Mouse (Mus musculus) myocyte (in vitro differentiated cells): Measurements from ENCODE around the gene Bud13. TPM values are rescaled to one million over a fixed set of nuclear protein-coding genes. Genes with fewer than 3 reads are reported as not detected.

ENCODE experiments used
- H3K27me3 ChIP-seq: one replicate; pipeline ENCODE4 v1.6.1; 2011; ENCODE audit not compliant: control insufficient read depth, insufficient read depth, insufficient read length
- H3K36me3 ChIP-seq: one replicate; pipeline ENCODE4 v1.6.1; 2011; ENCODE audit not compliant: control insufficient read depth, insufficient read depth
- H3K4me2 ChIP-seq: one replicate; pipeline ENCODE4 v1.6.1; 2011; ENCODE audit warnings: low read depth, control low read depth
- H3K4me3 ChIP-seq: one replicate; pipeline ENCODE4 v1.5.1; 2011; ENCODE audit warnings: mild to moderate bottlenecking, control low read depth, moderate library complexity
- H3K79me2 ChIP-seq: one replicate; pipeline ENCODE4 v1.6.1; 2011; ENCODE audit not compliant: control insufficient read depth, insufficient read depth
- H3ac ChIP-seq: one replicate; pipeline ENCODE4 v1.6.1; 2011; ENCODE audit not compliant: control insufficient read depth, insufficient read length
- CEBPB ChIP-seq: IDR thresholded peaks from 2 replicates; pipeline ENCODE4 v1.6.1; 2011; ENCODE audit warnings: mild to moderate bottlenecking, moderate library complexity; ENCODE audit not compliant: poor library complexity, insufficient read depth, severe bottlenecking
- E2F4 ChIP-seq: IDR thresholded peaks from one replicate; pipeline ENCODE4 v1.6.1; 2011; ENCODE audit warnings: mild to moderate bottlenecking, control low read depth, moderate library complexity; ENCODE audit not compliant: insufficient read depth
- MAX ChIP-seq: IDR thresholded peaks from one replicate; pipeline ENCODE4 v1.6.1; 2011; ENCODE audit warnings: low read depth, mild to moderate bottlenecking, control low read depth
- MYOD1 ChIP-seq, 3 experiments: IDR thresholded peaks; one replicate each; pipeline ENCODE4 v1.6.1; 2011; ENCODE audit warnings: control low read depth in 2 of 3, low read depth in 2 of 3, mild to moderate bottlenecking in 2 of 3, moderate library complexity in 1 of 3; ENCODE audit not compliant: insufficient read length in 2 of 3, control insufficient read depth in 1 of 3
- MYOG ChIP-seq, 3 experiments: IDR thresholded peaks; one replicate each; pipeline ENCODE4 v1.6.1; 2011; ENCODE audit warnings: control low read depth in 2 of 3, low read depth in 2 of 3, mild to moderate bottlenecking in 2 of 3; ENCODE audit not compliant: insufficient read length in 2 of 3, control insufficient read depth in 1 of 3, insufficient read depth in 1 of 3
- POLR2A ChIP-seq: IDR thresholded peaks from one replicate; pipeline ENCODE4 v1.6.1; 2011; ENCODE audit warnings: low read depth, mild to moderate bottlenecking, control low read depth, moderate library complexity; ENCODE audit not compliant: insufficient read length
- POLR2AphosphoS2 ChIP-seq: IDR thresholded peaks from one replicate; pipeline ENCODE4 v1.6.1; 2011; ENCODE audit warnings: low read depth, control low read depth; ENCODE audit not compliant: insufficient read length
- REST ChIP-seq: IDR thresholded peaks from one replicate; pipeline ENCODE4 v1.6.1; 2011; ENCODE audit warnings: mild to moderate bottlenecking, control low read depth, moderate library complexity; ENCODE audit not compliant: insufficient read depth, insufficient read length
- SRF ChIP-seq: IDR thresholded peaks from one replicate; pipeline ENCODE4 v1.6.1; 2011; ENCODE audit warnings: low read depth; ENCODE audit not compliant: control insufficient read depth, insufficient read length
- TCF12 ChIP-seq: IDR thresholded peaks from one replicate; pipeline ENCODE4 v1.6.1; 2011; ENCODE audit warnings: mild to moderate bottlenecking, control low read depth; ENCODE audit not compliant: poor library complexity, insufficient read depth, severe bottlenecking
- TCF3 ChIP-seq: IDR thresholded peaks from one replicate; pipeline ENCODE4 v1.6.1; 2011; ENCODE audit warnings: low read depth, control low read depth; ENCODE audit not compliant: insufficient read length
- USF1 ChIP-seq: IDR thresholded peaks from one replicate; pipeline ENCODE4 v1.6.1; 2011; ENCODE audit warnings: low read depth, mild to moderate bottlenecking, control low read depth, moderate library complexity
- polyA plus RNA-seq: library from polyadenylated mRNA; unstranded; fragments of >200 nt; fragmentation: generic; extraction: Trizol; gene quantifications from one replicate; pipeline ENCODE4 v1.2.1, GENCODE M21; 2012; ENCODE audit warnings: missing spikeins

The Bud13 gene
- polyA plus RNA-seq, result 9.5 TPM

DNA sequence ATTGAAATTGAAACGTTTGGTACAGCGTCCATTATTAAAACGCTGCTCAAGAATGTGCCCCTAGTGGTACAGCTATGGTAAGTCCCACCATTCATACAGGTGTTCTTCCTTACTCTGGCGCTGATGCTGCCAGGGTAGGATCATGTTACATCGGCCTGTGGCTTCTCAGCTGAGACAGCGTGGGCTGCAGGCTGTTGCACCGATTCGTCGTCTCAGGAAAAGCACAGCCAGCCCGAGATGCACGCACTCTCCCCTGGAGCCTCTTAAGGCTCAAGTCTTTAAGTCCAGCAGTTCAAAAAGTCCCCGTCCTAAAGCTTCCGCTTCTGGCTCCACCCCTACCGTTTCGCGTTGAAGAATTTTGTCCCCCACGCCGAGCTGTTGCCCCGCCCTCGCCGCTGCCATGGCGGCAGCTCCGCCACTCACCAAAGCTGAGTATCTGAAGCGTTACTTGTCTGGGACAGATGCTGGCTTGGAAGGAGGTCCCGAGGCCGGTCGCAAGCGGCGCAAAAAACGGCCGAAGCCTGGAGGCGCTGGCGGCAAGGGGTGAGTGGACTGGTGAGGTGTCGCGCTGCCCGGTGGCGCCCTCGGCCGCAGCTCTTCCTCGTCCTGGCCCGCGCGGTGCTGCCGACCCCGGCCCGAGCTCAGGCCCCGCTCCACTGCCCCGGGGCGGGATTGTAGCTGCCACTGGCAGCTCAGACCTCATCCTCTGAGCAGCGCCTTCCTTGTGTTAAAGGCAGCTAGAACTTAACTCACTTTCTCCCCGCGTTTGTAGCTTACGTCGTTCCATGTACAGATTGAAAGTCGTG, at the start of gene Bud13:
Gene Bud13 (plus strand): TSS at position 378 of the 806 bp plus-strand sequence.
- Histone ChIP-seq H3ac (peak within 1 kb of the TSS; percentile 24), H3K36me3 (peaks cover 33% of the 10 kb centered on the region), H3K79me2 (peaks cover 14% of the 10 kb centered on the region), H3K27me3 (no peaks in the 10 kb centered on the region), H3K4me3 (peak within 1 kb of the TSS; percentile 59), H3K4me2 (peak within 1 kb of the TSS; percentile 88)
- TF ChIP-seq REST (no peak), POLR2AphosphoS2 (peak; percentile 84), MYOD1 (IDR thresholded peaks at IDR 0.05; ENCODE audit: control insufficient read depth in 1 of 3, insufficient read length in 2 of 3, low read depth in 2 of 3) (peak in 1 of 3 experiments; percentile 5), USF1 (no peak), E2F4 (no peak), TCF12 (no peak), POLR2A (peak; percentile 84), TCF3 (no peak)

DNA sequence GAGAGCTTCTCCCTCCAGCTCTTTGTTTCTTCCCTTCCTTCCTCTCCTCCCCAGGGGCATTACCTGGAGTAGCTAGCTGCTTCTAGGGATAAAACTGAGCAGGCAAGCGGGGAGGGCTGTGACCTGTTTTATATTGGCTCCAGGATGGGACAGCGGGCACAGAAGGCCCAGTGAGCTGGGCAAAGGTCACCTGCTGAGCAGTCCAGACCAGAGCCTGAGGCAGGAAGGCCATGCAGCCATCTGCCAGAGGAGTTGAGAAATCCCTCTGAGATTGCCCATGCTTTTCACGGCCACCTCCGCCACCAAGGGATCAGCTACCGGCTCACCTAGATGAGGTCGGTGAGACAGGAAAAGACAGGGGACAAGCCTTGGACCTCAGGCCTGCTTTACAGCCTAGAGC, 47.6 kb upstream of the Bud13 start:
- H3ac ChIP-seq, result no peak overlapping the region
- H3K79me2 ChIP-seq, result no peaks in the 10 kb centered on the region
- TF ChIP-seq POLR2A, result no peak
- TF ChIP-seq TCF3, result no peak
- TF ChIP-seq SRF, result no peak
- TF ChIP-seq MYOD1 (IDR thresholded peaks at IDR 0.05; ENCODE audit: control insufficient read depth in 1 of 3, insufficient read length in 2 of 3, low read depth in 2 of 3), result no peak
- TF ChIP-seq TCF12, result no peak
- no peaks in the 10 kb centered on the region for H3K36me3 ChIP-seq
- peaks cover 57% of the 10 kb centered on the region for H3K27me3 ChIP-seq
- H3K4me2 ChIP-seq, result no peak overlapping the region
- H3K4me3 ChIP-seq, result no peak overlapping the region

DNA sequence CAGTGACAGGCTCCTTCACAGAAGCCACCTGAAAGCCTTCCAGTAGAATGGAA, 47.4 kb upstream of the Bud13 start, which contains the start of gene Apoc3:
Gene Apoc3 (minus strand): TSS at position 41 of the 53 bp plus-strand sequence.
- Histone ChIP-seq H3K4me3 (no peak within 1 kb of the TSS), H3K27me3 (peaks cover 58% of the 10 kb centered on the region), H3K4me2 (no peak within 1 kb of the TSS), H3K79me2 (no peaks in the 10 kb centered on the region), H3ac (no peak within 1 kb of the TSS), H3K36me3 (no peaks in the 10 kb centered on the region)
- TF ChIP-seq POLR2AphosphoS2 (no peak), POLR2A (no peak), SRF (no peak), MYOD1 (IDR thresholded peaks at IDR 0.05; ENCODE audit: control insufficient read depth in 1 of 3, insufficient read length in 2 of 3, low read depth in 2 of 3) (no peak), USF1 (no peak), TCF12 (no peak), CEBPB (no peak), MYOG (IDR thresholded peaks at IDR 0.05; ENCODE audit: control insufficient read depth in 1 of 3, insufficient read depth in 1 of 3, insufficient read length in 2 of 3, low read depth in 2 of 3) (no peak), TCF3 (no peak), MAX (no peak), REST (no peak), E2F4 (no peak)

DNA sequence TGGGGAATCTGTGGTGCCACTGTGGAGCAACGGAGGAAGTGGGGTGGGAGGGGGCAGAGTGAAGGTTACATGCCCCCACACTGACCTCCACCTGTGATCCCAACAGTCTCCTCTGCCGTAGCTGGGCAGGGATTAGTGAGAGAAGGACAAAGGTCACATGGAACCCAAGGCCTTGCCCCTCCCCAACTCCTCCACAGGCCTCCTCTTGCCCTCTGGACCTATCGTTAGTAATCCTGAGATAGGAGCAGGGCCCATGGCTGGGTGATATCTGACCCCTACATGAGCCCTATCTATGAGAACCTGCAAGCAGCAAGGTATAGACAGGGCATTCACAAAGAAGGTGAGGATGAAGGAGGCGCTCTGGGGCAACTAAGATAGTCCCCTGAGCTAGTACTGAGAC, 47.2 kb upstream of the Bud13 start:
- no peak for TF ChIP-seq POLR2AphosphoS2
- no peak for TF ChIP-seq TCF3
- TF ChIP-seq MYOG (IDR thresholded peaks at IDR 0.05; ENCODE audit: control insufficient read depth in 1 of 3, insufficient read depth in 1 of 3, insufficient read length in 2 of 3, low read depth in 2 of 3), result no peak
- TF ChIP-seq POLR2A, result no peak
- no peak for TF ChIP-seq REST
- no peak for TF ChIP-seq CEBPB
- TF ChIP-seq E2F4, result no peak
- TF ChIP-seq USF1, result no peak
- no peak for TF ChIP-seq TCF12
- TF ChIP-seq SRF, result no peak
- TF ChIP-seq MYOD1 (IDR thresholded peaks at IDR 0.05; ENCODE audit: control insufficient read depth in 1 of 3, insufficient read length in 2 of 3, low read depth in 2 of 3), result no peak
- TF ChIP-seq MAX, result no peak

DNA sequence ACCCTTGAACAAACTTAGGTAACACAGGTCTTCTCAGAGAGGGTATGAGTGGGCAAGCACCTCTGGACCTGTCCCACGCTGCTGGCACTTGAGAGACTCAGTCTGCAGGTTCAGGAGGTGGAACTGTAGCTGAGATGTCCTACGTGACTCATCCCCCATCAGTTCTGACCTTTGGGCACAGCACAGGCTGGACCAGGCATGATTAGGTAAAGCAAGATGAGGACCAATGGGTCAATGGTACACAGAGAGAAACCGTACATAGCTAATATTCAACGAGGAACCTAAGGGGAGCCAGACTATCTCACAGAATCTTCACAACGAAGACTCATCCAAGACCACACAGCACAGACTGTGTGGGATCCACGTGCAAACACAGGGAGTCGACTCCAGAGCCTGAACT, 44.0 kb upstream of the Bud13 start:
- H3K79me2 ChIP-seq, result no peaks in the 10 kb centered on the region
- no peak overlapping the region for H3K4me2 ChIP-seq
- peaks cover 75% of the 10 kb centered on the region for H3K27me3 ChIP-seq
- no peak overlapping the region for H3K4me3 ChIP-seq
- TF ChIP-seq TCF3 (no peak), POLR2AphosphoS2 (no peak), E2F4 (no peak), POLR2A (no peak), CEBPB (no peak), SRF (no peak), TCF12 (no peak), USF1 (no peak), MAX (no peak), REST (no peak), MYOD1 (IDR thresholded peaks at IDR 0.05; ENCODE audit: control insufficient read depth in 1 of 3, insufficient read length in 2 of 3, low read depth in 2 of 3) (no peak), MYOG (IDR thresholded peaks at IDR 0.05; ENCODE audit: control insufficient read depth in 1 of 3, insufficient read depth in 1 of 3, insufficient read length in 2 of 3, low read depth in 2 of 3) (no peak)
- H3ac ChIP-seq, result no peak overlapping the region
- no peaks in the 10 kb centered on the region for H3K36me3 ChIP-seq

More for the DNA sequence above, 47.2 kb upstream of the Bud13 start:
- Histone ChIP-seq H3K27me3 (peaks cover 60% of the 10 kb centered on the region), H3K4me2 (no peak overlapping the region), H3ac (no peak overlapping the region), H3K4me3 (no peak overlapping the region), H3K79me2 (no peaks in the 10 kb centered on the region), H3K36me3 (no peaks in the 10 kb centered on the region)
